Mouse (Mus musculus) spleen, postnatal 36 days (tissue): ENCODE results near the gene Ubqln3.

Source experiments
- DNase-seq, 2 experiments: peaks; one replicate each; pipeline ENCODE4 v3.0.0; 2022; ENCODE audit warnings: low spot score in 2 of 2, mixed read lengths in 1 of 2

Gene Ubqln3

DNA sequence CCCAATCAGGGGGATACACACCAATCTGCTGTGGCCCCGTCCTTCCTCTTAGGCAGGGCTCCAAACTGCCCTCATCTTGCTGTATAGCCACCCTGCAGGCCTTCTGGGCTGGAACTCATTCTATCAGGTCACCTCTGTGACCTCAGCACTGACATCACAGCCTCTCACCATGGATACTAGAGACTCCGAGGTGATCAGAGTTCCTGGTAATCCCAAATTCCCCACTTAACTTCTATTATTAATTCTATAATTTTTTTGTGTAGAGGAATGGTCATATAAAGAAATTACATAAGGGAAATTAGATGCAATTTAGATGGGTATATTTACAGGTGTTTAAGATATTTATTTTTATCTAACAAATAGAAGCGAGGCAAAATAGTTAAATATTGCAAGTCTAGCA is at the start of gene Ubqln3:
Ubqln3 (minus strand) TSS at position 101 of the 400 bp plus-strand sequence.
- DNase-seq: no peak

GRCm38 (mm10) chr7:104191275-104191674 is 48.2 kb upstream of the Ubqln3 start:
- no peak for DNase-seq

DNA sequence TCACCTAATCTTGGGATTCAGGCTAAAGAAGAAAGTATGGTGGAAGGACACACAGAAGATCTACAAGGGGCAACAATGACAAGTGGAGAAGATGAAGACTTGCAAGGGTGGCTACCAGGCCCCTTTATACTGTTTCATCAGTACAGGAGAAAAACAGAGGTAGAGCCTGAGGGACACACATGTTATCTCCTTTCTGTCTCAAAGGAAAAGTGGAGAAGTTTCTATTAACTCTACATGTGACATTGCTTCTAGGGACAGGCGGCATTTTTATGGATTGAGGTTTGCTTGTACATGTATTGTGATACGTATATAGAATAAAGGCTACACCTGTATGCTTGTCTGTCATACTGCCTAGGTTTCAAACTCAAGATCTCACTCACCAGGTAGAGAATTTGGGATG is 40.2 kb upstream of the Ubqln3 start, which contains the start of gene Olfr648:
Olfr648 (minus strand) TSS at position 101 of the 400 bp plus-strand sequence.
- DNase-seq: no peak

DNA sequence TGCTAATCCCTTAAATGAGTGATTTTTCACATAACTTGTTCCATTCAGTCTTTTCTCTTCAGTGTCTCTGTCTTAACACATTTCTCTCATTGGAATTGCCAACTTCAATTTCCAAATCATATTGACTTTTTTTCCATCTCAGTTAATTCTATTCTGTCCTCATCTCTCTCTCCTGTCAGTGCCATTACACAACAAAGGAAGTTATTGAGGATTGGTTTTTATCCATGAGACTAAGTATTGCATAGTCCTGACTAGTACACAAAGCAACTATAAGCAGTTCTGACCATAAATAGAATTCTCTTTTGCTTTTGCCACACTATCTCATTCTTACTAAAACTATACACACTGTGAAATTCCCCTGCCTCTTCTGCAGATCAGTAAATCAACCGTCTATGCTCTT is 36.0 kb upstream of the Ubqln3 start:
- DNase-seq: no peak

DNA sequence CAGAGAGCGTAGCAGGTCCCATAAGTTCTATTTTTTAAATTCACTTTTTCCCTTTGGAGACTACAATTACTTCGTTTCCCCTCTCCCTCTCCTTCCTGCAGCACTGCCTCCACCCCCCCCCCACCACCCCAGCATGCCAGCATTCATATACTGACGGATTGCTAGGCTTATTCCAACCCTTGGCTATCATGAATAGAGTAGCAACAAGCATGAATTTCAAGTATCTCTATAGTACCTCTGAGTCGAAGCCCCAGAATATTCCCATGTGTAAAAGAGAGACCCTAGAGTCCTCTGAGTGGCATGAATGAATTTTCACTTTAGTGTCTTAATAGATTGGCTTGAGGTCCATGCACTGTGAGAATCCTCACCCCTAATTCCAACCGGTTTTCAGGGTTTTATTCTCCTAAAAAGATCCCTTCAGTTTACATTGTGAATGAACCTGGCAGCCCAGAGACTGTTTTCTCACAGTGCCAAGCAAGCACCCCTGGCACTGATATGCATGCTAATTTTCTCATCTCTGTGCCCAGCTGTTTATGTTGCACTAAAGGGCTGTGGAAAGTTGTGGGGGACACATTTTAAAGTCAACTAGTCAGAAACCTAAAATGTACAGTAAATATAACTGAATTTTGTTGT is 35.5 kb upstream of the Ubqln3 start:
- no peak for DNase-seq

- DNase-seq: no peak
Measured at GRCm38 (mm10) chr7:104175085-104175484, 32.0 kb upstream of the Ubqln3 start.

- peak; percentile 22 to 29 for DNase-seq
Measured at GRCm38 (mm10) chr7:104169634-104170204, 26.6 kb upstream of the Ubqln3 start.

GRCm38 (mm10) chr7:104167105-104167504 is 24.0 kb upstream of the Ubqln3 start:
- no peak for DNase-seq

- DNase-seq: no peak
Measured at GRCm38 (mm10) chr7:104150456-104150855, 7.4 kb upstream of the Ubqln3 start, which contains the start of gene Ubqlnl. TSS of gene Ubqlnl (minus strand) at chr7:104150556.

DNA sequence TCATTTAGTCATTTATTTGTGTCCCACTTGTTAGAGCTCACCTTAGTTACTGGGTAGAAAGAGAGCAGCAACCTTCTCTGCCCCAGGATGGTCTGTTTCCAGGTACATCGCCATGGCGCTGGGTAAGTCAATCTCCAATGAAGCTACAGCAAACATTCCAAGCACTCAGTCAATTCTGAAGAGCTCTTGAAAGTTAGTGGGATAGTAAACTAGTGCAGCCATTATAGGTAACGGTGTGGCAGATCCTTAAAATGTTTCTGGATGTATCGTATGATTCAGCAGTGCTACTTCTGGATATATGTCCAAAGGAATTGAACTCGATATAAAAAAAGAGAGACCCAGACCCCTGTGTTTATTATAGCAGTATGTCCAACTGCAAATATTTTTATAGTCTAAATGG is 5.8 kb downstream of the Ubqln3 start, which contains the start of gene Olfr643:
Olfr643 (minus strand) TSS at position 101 of the 400 bp plus-strand sequence.
- no peak for DNase-seq

DNA sequence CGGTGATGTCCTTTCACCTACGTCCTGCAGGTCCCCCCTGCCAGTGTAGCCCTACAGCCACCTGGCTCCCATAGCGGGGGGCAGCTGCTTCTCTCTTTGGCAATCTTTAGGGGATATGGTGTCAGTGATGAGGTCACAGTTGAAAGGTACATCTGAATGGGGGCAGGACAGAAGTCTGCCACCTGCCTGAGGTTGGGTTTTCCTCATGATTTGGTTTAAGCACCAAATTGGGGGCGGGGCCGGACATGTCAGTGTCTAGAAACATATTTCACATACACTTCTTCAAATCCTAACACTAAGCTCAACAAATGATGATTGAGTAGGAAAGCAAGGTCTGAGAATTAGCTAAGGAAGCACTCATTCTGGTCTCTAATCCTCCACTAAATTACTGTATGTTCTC is 13.4 kb downstream of the Ubqln3 start, which contains the start of gene Ubqln5:
Ubqln5 (minus strand) TSS at position 101 of the 400 bp plus-strand sequence.
- DNase-seq: no peak

GRCm38 (mm10) chr7:104104757-104104972 is 38.4 kb downstream of the Ubqln3 start, which contains the start of gene Olfr646:
TSS of gene Olfr646 (plus strand) at chr7:104104873.
- no peak for DNase-seq

DNA sequence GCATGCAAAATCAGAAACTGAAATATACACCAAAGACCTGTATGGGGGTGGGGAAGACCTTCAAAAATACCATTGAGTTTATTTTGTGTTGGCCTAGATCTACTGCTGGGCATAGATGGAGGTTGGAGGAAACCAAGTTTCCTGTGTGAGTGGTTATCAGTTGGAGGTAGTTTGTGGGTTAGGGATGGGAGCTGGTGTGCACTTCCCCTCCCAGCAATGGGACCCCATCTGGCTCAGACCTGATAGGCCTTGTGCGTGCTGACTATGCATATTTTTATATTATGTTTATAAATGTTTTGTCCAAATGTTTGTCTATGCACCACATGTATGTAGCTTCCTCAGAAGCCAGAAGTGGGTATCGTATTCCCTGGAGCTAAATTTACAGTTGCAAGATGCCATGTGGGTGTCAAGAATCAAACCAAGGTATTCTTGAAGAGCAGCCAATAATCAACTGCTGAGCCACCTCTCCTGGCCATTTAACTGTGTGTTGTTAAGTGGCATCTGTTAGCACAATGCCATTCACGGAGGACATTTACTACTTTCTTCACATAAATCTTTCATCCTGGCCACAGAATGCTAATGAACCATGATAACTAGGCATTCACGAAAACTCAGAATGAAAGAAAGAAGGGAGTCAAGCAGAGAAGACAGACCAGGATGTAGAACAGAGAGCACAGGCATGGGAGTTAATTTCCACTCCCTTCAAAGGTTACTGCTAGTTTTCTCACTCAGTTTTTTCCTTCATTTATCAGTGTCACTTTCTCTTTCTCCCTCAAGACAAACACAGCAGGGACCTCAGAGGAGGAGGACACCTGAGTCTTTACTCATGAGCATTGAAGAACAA is 38.9 kb downstream of the Ubqln3 start:
- DNase-seq: no peak
